Mouse (Mus musculus) testis, adult 10 weeks (tissue): ENCODE results near the gene Hmgn2. TPM values are rescaled to one million over a fixed set of nuclear protein-coding genes. Genes with fewer than 3 reads are reported as not detected.

ENCODE experiments used
- polyA plus RNA-seq: library from polyadenylated mRNA; stranded (reverse); fragments of 350-450 nt; fragmentation: Illumina TruSeq; extraction: RNeasy Lipid Tissue Mini Kit (QIAGEN cat#74804); gene quantifications from one replicate; pipeline ENCODE4 v1.2.3, GENCODE M21; 2014; ENCODE audit warnings: low read depth, low replicate concordance

Gene Hmgn2
- 152 TPM for polyA plus RNA-seq

GRCm38 (mm10) chr4:133968150-133968921, at the start of gene Hmgn2:
Gene Hmgn2 (minus strand): TSS chr4:133968650.

GRCm38 (mm10) chr4:134000466-134001438, 32.3 kb upstream of the Hmgn2 start, which contains the start of gene Dhdds:
Gene Dhdds (minus strand): TSS chr4:134000918.

Other genes starting within 250 kb of the Hmgn2 start
- 11.6 TPM for gene Arid1a, start 211.9 kb downstream of the Hmgn2 start, polyA plus RNA-seq
- 4.0 TPM for gene Rps6ka1, start 80.9 kb downstream of the Hmgn2 start, polyA plus RNA-seq
- 11.6 TPM for gene Dhdds, start 32.3 kb upstream of the Hmgn2 start, polyA plus RNA-seq
- gene Lin28a, start 50.2 kb upstream of the Hmgn2 start, polyA plus RNA-seq, result 3.3 TPM
- gene Zfp683, start 85.2 kb upstream of the Hmgn2 start, polyA plus RNA-seq, result not detected
- gene Crybg2, start 92.2 kb upstream of the Hmgn2 start, polyA plus RNA-seq, result 0.17 TPM
- 12.2 TPM for gene Cd52, start 126.4 kb upstream of the Hmgn2 start, polyA plus RNA-seq
- gene Ubxn11, start 133.9 kb upstream of the Hmgn2 start, polyA plus RNA-seq, result 17.0 TPM
- gene Sh3bgrl3, start 160.1 kb upstream of the Hmgn2 start, polyA plus RNA-seq, result 3.2 TPM
- 53.0 TPM for gene Cep85, start 218.5 kb upstream of the Hmgn2 start, polyA plus RNA-seq
- gene Gm7534, start 234.4 kb upstream of the Hmgn2 start, polyA plus RNA-seq, result not detected